Mouse (Mus musculus): ENCODE data around the gene Nppb. TPM values are rescaled to one million over a fixed set of nuclear protein-coding genes. Genes with fewer than 3 reads are reported as not detected.

Nppb gene
- not detected in 2 replicates for polyA plus RNA-seq (2014; fragmentation: Nextera tagmentation; extraction: Ambion mirVana)

DNA sequence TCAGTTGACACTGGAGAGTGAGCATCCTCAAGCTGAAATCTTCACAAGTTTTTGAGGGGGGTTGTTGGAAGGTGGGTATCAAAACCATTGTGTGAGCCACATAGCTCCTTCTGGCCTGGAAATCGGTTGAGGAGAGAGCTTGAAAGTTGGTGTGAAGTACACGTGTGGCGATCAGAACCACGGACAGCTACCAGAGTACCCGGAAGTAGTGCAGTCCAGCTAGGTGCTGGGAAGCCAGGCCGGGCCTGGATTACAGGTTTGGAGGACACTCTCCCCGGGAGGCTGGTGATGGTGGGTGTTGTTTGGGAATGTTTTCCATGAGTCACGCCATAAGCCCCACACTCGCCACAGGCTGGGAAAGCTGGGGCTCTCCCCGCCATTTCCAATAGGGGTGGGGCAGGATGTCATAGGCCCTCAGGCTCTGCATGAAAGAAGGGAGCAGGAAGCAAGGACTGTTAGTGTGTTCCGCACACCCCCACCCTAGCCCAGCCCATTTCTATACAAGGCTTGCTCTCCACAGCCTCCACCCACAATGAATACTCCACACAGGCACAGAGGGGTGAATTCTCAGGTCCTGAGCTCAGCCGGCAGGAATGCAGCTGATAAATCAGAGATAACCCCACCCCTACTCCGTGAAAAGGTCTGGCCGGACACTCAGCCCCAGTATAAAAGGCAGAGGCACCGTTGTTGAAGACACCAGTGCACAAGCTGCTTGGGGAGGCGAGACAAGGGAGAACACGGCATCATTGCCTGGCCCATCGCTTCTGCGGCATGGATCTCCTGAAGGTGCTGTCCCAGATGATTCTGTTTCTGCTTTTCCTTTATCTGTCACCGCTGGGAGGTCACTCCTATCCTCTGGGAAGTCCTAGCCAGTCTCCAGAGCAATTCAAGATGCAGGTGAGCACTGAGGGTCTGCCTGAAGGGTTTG, at the start of gene Nppb:
Gene Nppb (plus strand): TSS at position 584 of the 928 bp plus-strand sequence.
- Histone ChIP-seq H3K4me1 (ENCODE audit: control insufficient read depth, insufficient read depth, low read length) (no peaks in the 10 kb centered on the region), H3K36me3 (ENCODE audit: control insufficient read depth, insufficient read depth, low read length) (no peaks in the 10 kb centered on the region), H3K27ac (ENCODE audit: low read length) (no peak within 1 kb of the TSS), H3K27me3 (ENCODE audit: control insufficient read depth, insufficient read depth, low read length) (no peaks in the 10 kb centered on the region), H3K4me3 (ENCODE audit: low read depth, low read length) (no peak within 1 kb of the TSS), H3K4me2 (replicated peaks; ENCODE audit: low read depth, low read length) (0 out of 2 replicates have a peak within 1 kb of the TSS, but pooled peaks have one; percentile 10), H3K9me3 (ENCODE audit: control insufficient read depth, low read depth, low read length) (no peaks in the 10 kb centered on the region), H3K9ac (replicated peaks; ENCODE audit: low read depth, low read length) (no peak within 1 kb of the TSS)
- WGBS = 31% methylated on average over 20 of the region's 20 CpGs
- peak; percentile 53; the same call in 1 of the 2 replicates for ATAC-seq (ENCODE audit: insufficient number of reproducible peaks, insufficient read depth, low FRiP score, low read depth)

DNA sequence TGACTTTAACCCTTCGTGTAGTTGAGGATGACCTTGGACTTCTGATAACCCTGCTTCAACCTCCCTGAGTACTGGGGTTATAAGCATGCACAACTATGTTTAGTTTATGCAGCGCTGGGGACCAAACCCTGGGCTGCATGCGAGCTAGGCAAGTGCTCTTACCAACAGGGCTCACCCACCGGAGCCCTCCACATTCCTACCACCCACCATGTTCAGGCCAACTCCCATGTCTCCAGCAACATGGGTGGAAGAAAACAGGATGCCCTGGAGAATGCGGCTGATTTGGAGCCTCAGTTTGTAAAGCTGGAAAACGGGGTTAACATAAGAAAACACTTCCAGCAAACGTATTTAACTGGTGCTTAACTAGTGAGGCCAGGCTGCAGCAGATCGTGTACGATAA, 49.7 kb upstream of the Nppb start:
- H3K9ac ChIP-seq (replicated peaks; ENCODE audit: low read depth, low read length) = peak overlapping the region; percentile 68
- WGBS = 16% methylated on average over 9 of the region's 9 CpGs
- H3K27ac ChIP-seq (ENCODE audit: low read length) = peak overlapping the region; percentile 87; the same call in 1 of the 2 replicates
- H3K9me3 ChIP-seq (ENCODE audit: control insufficient read depth, low read depth, low read length) = no peaks in the 10 kb centered on the region
- H3K4me2 ChIP-seq (replicated peaks; ENCODE audit: low read depth, low read length) = peak overlapping the region; percentile 80
- peak overlapping the region; percentile 65 for H3K4me3 ChIP-seq (ENCODE audit: low read depth, low read length)
- no peaks in the 10 kb centered on the region for H3K36me3 ChIP-seq (ENCODE audit: control insufficient read depth, insufficient read depth, low read length)
- peaks cover 11% of the 10 kb centered on the region; the same call in 1 of the 2 replicates for H3K4me1 ChIP-seq (ENCODE audit: control insufficient read depth, insufficient read depth, low read length)
- no peak for ATAC-seq (ENCODE audit: insufficient number of reproducible peaks, insufficient read depth, low FRiP score, low read depth)
- H3K27me3 ChIP-seq (ENCODE audit: control insufficient read depth, insufficient read depth, low read length) = no peaks in the 10 kb centered on the region

DNA sequence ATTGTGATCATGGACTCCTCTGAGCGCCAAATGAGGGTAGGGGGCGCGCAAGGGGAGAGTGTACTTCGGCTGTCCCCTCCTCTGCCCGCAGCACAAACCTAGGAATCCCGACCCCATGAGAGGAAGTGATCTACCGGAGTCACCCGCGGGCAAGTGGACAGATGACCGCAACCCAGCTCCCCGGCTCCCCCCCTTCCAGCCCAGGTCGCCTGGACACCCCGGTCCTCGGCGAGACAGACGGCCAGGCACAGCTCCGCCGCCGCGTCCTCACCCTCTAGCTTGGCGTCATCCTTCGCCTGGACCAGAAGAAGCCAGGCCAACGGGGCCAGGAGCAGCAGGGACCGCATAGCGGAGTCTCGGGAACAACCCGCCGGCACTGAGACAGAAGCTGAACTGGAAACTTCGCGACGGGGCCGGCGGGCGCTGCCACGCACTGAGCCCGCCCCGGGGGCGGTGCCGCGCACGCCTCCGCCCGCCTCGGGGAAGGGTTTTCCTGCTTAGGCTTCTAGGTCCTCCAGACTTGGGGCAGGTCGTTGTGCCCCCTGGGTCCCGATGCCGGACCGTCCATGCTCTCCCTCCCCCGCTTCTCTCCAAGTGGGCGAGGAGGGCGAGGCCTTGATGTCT, 49.1 kb upstream of the Nppb start, which contains the start of gene Plod1:
Gene Plod1 (minus strand): TSS at position 437 of the 624 bp plus-strand sequence.
- H3K9me3 ChIP-seq (ENCODE audit: control insufficient read depth, low read depth, low read length) = no peaks in the 10 kb centered on the region
- H3K9ac ChIP-seq (replicated peaks; ENCODE audit: low read depth, low read length) = peak within 1 kb of the TSS; percentile 68
- H3K27ac ChIP-seq (ENCODE audit: low read length) = peak within 1 kb of the TSS; percentile 87
- H3K4me3 ChIP-seq (ENCODE audit: low read depth, low read length) = peak within 1 kb of the TSS; percentile 65
- H3K36me3 ChIP-seq (ENCODE audit: control insufficient read depth, insufficient read depth, low read length) = no peaks in the 10 kb centered on the region
- under 1% methylated on average over 51 of the region's 51 CpGs for WGBS
- no peaks in the 10 kb centered on the region for H3K27me3 ChIP-seq (ENCODE audit: control insufficient read depth, insufficient read depth, low read length)
- peaks cover 12% of the 10 kb centered on the region; the same call in 1 of the 2 replicates for H3K4me1 ChIP-seq (ENCODE audit: control insufficient read depth, insufficient read depth, low read length)
- peak; percentile 54 for ATAC-seq (ENCODE audit: insufficient number of reproducible peaks, insufficient read depth, low FRiP score, low read depth)
- H3K4me2 ChIP-seq (replicated peaks; ENCODE audit: low read depth, low read length) = peak within 1 kb of the TSS; percentile 80

DNA sequence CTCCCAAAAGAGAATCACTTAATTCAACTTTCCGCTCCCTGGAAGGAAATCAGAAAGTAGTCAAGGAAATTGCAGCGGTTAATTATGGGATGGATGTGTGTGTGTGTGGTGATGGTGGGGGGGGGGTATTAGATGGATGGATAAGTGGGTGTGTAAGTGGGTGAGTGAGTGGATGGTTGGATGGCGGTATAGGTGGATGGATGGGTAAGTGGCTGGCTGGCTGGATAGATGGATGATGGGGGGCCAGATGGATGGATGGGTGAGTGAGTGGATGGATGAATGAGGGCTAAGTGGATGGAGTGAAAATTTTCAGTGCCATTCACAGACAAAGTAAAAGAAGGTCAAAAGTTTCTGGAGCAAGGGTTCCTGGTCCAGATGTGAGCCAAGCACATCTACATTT, 48.6 kb upstream of the Nppb start:
- no peaks in the 10 kb centered on the region for H3K27me3 ChIP-seq (ENCODE audit: control insufficient read depth, insufficient read depth, low read length)
- 30% methylated on average over 3 of the region's 3 CpGs for WGBS
- ATAC-seq (ENCODE audit: insufficient number of reproducible peaks, insufficient read depth, low FRiP score, low read depth) = no peak
- H3K36me3 ChIP-seq (ENCODE audit: control insufficient read depth, insufficient read depth, low read length) = no peaks in the 10 kb centered on the region
- peak overlapping the region; percentile 65 for H3K4me3 ChIP-seq (ENCODE audit: low read depth, low read length)
- no peaks in the 10 kb centered on the region for H3K9me3 ChIP-seq (ENCODE audit: control insufficient read depth, low read depth, low read length)
- H3K27ac ChIP-seq (ENCODE audit: low read length) = 0 out of 2 replicates have a peak overlapping the region, but pooled peaks have one; percentile 87
- peaks cover 17% of the 10 kb centered on the region for H3K4me1 ChIP-seq (ENCODE audit: control insufficient read depth, insufficient read depth, low read length)
- peak overlapping the region; percentile 80 for H3K4me2 ChIP-seq (replicated peaks; ENCODE audit: low read depth, low read length)
- H3K9ac ChIP-seq (replicated peaks; ENCODE audit: low read depth, low read length) = peak overlapping the region; percentile 68; the same call in 1 of the 2 replicates

DNA sequence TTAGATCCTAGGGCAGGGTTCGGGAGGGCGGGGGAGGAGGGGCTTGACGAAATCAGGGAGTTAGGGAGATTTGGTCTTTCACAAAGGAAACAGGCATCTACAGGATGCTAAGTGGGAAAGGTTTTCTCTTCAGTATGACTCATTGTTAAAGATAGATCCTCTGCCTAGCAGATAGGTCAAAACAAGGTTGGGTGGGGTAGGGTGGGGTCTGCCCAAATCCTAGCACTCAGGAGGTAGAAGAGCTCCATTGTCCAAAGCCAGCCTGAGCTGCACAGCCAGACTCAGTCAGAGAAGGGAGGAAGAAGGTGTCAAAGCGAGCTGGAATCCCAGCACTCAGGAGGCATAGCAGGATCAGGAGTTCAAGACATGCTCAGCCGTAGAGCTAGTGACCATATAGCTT, 48.1 kb upstream of the Nppb start:
- H3K27me3 ChIP-seq (ENCODE audit: control insufficient read depth, insufficient read depth, low read length) = no peaks in the 10 kb centered on the region
- WGBS = 63% methylated on average over 5 of the region's 5 CpGs
- peaks cover 22% of the 10 kb centered on the region for H3K4me1 ChIP-seq (ENCODE audit: control insufficient read depth, insufficient read depth, low read length)
- H3K4me3 ChIP-seq (ENCODE audit: low read depth, low read length) = no peak overlapping the region
- no peaks in the 10 kb centered on the region for H3K36me3 ChIP-seq (ENCODE audit: control insufficient read depth, insufficient read depth, low read length)
- no peak overlapping the region for H3K27ac ChIP-seq (ENCODE audit: low read length)
- H3K9ac ChIP-seq (replicated peaks; ENCODE audit: low read depth, low read length) = no peak overlapping the region
- H3K9me3 ChIP-seq (ENCODE audit: control insufficient read depth, low read depth, low read length) = no peaks in the 10 kb centered on the region
- no peak overlapping the region for H3K4me2 ChIP-seq (replicated peaks; ENCODE audit: low read depth, low read length)
- ATAC-seq (ENCODE audit: insufficient number of reproducible peaks, insufficient read depth, low FRiP score, low read depth) = no peak

DNA sequence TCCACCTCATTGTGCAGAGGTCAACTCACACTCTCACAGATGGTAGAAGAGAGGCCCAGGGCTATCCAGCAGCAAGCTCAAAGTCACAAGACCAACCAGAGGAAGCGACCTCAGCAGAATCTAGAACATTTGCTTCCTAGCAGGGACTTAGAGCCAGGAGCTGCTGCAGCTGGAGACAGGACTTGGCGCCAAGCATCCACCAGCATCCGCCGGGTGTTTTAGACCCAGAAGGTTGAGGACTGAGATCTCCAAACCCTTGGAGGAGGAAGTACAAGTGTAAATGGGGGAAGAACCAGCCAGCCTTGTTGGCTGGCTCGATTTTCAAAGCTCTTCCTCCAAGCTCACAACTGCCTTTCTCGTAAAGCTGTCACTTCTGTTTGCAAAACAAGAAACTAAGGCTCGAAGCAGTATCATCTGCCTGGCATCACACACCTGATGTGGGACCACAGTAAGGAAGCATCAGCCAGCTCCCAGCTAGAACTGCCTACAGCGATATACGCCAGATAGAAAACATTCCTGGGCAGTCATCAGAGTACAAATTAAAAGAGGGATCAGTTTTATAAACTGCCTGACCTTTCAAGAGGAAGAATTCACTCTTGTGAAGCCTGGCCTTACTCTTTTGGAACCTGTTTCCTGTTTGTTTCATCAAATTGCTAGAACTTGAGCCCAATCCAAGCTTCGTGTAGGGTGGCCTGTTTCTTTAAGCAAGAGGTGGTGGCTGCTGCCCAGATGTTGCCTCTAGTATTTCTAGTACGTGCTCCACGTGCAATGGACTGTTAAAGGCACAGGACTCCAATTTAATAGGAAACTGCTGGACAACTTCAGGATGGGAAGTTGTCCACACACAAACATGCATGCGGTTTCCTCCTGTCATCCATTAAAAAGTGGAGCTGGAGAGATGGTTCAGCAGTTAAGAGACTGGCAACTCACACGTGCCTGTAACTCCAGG, 47.2 kb upstream of the Nppb start:
- no peak overlapping the region for H3K4me2 ChIP-seq (replicated peaks; ENCODE audit: low read depth, low read length)
- no peak overlapping the region for H3K4me3 ChIP-seq (ENCODE audit: low read depth, low read length)
- ATAC-seq (ENCODE audit: insufficient number of reproducible peaks, insufficient read depth, low FRiP score, low read depth) = no peak
- H3K9me3 ChIP-seq (ENCODE audit: control insufficient read depth, low read depth, low read length) = no peaks in the 10 kb centered on the region
- no peaks in the 10 kb centered on the region for H3K27me3 ChIP-seq (ENCODE audit: control insufficient read depth, insufficient read depth, low read length)
- 52% methylated on average over 14 of the region's 14 CpGs for WGBS
- no peak overlapping the region for H3K9ac ChIP-seq (replicated peaks; ENCODE audit: low read depth, low read length)
- H3K4me1 ChIP-seq (ENCODE audit: control insufficient read depth, insufficient read depth, low read length) = peaks cover 26% of the 10 kb centered on the region
- peak overlapping the region; percentile 23; the same call in 1 of the 2 replicates for H3K27ac ChIP-seq (ENCODE audit: low read length)
- H3K36me3 ChIP-seq (ENCODE audit: control insufficient read depth, insufficient read depth, low read length) = no peaks in the 10 kb centered on the region

DNA sequence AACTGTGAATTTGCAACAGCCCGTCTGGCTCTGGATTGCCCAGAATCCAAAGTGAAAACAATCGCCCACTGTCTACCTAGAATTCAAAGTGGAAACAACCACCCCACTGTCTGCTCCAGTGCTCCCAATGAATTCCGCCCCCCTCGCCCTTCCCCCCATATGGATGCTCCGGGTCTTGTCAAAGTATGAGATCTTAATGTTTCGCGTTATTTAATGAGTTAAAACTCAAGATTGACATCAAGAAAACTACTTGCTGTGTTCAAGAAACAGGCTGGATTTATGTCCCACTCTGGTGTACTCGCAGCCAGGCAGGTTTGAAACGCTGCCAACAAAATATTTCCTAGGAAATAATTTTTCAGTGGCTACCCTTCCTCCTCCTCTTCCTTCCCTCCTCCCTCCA, 45.5 kb upstream of the Nppb start:
- WGBS = 49% methylated on average over 9 of the region's 9 CpGs
- Histone ChIP-seq H3K9ac (replicated peaks; ENCODE audit: low read depth, low read length) (no peak overlapping the region), H3K4me1 (ENCODE audit: control insufficient read depth, insufficient read depth, low read length) (peaks cover 26% of the 10 kb centered on the region), H3K4me2 (replicated peaks; ENCODE audit: low read depth, low read length) (peak overlapping the region; percentile 29), H3K27me3 (ENCODE audit: control insufficient read depth, insufficient read depth, low read length) (no peaks in the 10 kb centered on the region), H3K4me3 (ENCODE audit: low read depth, low read length) (no peak overlapping the region), H3K36me3 (ENCODE audit: control insufficient read depth, insufficient read depth, low read length) (peaks cover 14% of the 10 kb centered on the region), H3K27ac (ENCODE audit: low read length) (peak overlapping the region; percentile 76), H3K9me3 (ENCODE audit: control insufficient read depth, low read depth, low read length) (no peaks in the 10 kb centered on the region)
- peak; percentile 1; the same call in 1 of the 2 replicates for ATAC-seq (ENCODE audit: insufficient number of reproducible peaks, insufficient read depth, low FRiP score, low read depth)

All from stomach, embryonic 14.5 days (tissue).